Mouse (Mus musculus) cerebellum, postnatal 25 days (tissue): ENCODE results near the gene Gm9857.

Source experiments
- DNase-seq, 2 experiments: peaks; one replicate each; pipeline ENCODE4 v3.0.0; 2021; ENCODE audit warnings: mixed read lengths in 2 of 2

The Gm9857 gene

GRCm38 (mm10) chr3:108940001-108940633, at the start of gene Gm9857:
Gm9857 (minus strand) TSS chr3:108940445.
- peak; percentile 28 to 52 for DNase-seq

DNA sequence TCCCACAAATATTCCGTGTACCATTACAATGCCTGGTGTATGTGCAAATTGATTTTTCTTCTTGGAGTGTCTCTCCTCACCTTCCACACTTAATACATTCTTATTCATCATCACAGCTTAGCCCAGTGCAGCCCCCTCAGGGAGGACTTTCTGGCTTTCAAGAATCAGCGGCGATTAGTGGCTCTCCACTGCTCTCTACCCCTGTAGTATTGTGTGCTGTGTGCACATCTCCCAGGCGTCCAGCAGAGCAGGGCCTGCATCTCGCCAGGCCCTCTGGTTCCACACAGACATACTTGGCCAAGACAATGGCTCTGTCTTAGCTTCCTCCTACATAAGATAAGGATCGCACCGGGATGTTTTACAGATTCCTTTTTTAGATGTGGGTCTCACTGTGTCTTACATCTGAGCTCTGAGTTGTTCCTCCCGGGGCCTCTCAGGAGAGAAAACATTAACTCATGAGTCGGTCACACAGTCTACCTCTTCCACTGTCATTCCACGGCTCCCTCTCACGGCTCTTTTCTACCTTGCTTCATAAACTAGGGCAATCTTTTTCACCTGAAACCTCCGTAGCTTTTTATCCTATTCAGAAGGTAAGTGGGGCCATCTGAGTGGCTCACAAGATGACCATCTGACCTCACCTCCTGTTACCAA, 46.9 kb upstream of the Gm9857 start:
- DNase-seq: no peak

DNA sequence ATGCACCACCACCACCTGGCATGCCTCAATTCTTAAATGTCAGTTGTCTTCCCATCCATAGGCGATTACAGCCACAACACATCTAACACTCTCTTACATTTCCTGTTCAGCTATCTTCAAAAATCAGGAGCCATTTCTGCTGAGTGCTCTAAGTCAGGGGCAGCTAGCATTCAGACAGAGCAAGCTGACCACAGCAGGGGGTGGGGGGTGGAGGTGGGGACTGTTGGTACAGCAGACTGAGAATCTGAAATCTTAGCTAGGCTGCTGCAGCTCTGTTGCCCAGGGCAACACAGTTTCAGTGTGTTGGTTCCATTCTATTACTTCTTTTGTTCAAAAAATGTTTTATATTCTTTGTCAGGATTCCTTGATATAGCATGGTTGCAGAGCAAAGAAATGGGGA, 46.3 kb upstream of the Gm9857 start:
- peak in 1 of 2 experiments; percentile 27 for DNase-seq

- DNase-seq: no peak
Observed at GRCm38 (mm10) chr3:108983989-108984388, 43.7 kb upstream of the Gm9857 start.

DNA sequence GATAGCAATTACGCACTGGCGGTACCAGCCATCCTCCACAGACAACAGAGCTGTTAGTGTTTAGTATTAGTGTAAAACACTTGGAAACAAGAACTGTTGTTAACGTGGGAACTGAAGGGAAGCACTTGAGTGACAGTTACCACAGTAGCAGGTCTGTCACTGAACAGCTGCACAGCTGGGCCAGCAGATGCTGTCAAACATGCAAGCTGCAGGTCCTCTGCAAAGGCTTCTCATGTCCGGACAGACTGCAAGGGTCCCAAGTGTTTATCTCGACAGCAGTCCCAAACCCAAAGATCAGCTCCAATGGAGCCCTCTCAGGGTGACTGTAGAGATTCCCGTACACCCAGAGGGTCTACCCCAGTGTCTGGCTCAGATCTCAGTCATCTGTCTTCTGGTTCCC, 41.7 kb upstream of the Gm9857 start:
- DNase-seq: no peak

DNA sequence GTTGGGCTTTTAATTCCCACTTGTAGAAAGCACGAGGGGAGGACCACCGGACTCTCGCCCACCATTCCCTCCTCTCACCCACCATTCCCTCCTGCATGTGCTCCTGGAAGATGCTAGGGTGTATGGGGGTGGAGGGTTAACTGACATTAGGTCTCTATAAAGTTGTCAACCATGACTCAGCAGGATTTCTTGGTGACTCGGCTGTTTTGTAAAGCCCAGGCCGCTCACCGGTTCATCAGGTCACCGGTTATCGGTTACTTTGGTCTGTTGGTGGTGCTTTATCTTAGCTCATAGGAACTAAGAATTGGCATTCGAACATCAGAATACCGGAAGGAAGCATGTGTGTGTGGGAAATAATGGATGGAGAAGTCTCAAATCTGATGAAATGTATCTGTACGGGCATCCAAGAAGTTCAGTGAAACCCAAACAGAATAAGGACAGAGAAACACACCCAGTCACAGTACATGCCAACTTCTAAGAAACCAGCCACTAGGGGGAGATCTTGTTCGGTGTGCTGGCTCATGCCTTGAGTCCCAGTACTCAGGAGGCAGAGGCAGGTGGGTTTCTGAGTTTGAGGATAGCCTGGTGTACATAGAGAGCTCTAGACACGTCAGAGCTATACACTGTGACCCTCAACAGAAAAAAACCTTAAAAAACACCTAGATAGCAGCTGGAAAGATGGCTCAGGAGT, 37.2 kb upstream of the Gm9857 start:
- no peak for DNase-seq

GRCm38 (mm10) chr3:108974920-108975485, 34.8 kb upstream of the Gm9857 start:
- peak; percentile 19 to 42 for DNase-seq

DNA sequence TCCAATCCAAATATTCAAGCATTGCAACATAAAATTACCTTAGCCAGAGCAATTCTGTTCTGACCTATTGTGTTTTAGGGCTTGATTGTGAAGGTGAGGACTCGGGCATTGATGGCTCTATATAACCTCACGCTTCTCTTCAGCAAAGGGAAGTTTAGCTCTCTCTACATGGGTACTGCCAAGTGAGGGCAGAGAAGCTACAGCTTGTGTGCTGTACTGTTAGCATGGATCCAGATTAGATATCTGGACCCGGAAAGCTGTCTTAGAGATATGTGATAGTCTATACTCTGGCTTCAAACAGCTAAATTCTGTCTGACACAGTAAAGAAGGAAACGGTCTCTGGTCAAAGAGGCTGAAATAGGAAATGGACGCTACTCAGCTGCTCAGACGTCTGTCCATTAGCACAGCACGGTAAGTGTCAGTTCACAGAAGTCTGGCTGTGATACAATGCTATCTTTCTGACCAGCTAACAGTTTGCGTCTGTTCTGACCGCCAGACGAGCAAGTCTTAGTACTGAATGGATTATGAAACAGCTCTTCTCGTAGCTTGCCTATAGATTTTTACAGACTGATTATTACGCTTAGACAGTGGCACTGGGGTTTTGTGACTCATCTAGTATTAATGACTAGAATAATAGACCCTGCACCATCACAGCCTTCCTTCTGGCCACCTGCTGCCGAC, 33.9 kb upstream of the Gm9857 start:
- no peak for DNase-seq

DNA sequence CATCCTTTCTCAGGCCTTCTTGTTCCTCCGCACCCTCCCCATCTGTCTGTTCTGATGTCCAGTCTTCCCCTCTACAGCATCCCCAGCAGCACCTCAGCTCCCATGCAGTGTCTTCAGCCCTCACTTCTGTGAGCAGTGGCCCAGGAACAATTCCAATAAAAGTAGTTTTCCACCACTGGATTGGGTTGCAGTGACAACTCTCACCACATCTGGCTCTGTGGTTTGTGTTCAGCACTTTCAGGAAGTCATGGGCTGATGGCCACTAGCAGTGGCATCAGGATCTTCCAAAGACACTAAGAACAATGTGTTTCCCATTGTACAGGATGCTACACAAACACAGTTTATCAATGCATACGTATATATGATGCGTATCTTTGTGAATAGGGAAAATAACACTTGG, 25.8 kb upstream of the Gm9857 start:
- DNase-seq: no peak

GRCm38 (mm10) chr3:108964361-108965044, 24.3 kb upstream of the Gm9857 start:
- DNase-seq: peak; percentile 24 to 50

GRCm38 (mm10) chr3:108963776-108964175, 23.5 kb upstream of the Gm9857 start:
- DNase-seq: no peak

DNA sequence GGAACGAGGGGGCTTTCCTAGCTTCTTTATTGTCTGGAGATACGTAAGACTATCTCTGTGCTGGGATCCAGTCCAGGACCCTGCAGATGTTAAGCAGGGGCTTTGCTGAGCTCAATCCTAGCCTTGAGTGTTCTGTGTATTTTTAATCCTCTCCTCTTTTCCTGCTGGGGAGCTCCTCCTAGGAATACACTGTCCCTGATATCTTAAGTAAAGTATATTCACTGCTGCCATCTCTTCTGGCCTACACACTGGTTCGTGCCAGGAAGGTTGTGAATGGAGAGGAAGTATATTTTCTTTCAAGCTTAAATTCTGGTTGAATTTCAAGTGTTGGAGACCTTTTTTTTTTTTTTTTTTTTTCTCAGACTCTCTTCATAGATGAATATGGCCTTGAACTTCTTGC, 23.0 kb upstream of the Gm9857 start:
- DNase-seq: no peak

DNA sequence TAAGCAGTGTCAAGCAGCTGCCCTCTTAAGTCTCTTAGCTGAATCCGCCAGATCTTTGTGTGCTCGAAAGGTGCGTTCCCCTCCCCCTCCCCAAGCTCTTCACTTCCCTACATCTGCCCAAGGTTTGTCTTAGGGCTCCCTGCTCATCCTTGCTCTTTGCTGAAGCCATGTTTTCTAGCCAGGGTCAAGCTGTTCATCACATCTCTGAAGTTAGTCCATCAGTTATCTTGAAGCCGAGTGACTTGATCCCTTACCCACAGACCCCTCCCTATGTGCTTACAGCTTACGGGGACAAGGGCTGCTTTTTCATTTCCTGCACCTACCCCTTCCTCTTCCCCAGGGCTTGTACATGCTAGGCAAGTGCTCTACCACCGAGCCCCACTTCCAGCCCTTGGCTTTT, 21.4 kb upstream of the Gm9857 start:
- DNase-seq: no peak

DNA sequence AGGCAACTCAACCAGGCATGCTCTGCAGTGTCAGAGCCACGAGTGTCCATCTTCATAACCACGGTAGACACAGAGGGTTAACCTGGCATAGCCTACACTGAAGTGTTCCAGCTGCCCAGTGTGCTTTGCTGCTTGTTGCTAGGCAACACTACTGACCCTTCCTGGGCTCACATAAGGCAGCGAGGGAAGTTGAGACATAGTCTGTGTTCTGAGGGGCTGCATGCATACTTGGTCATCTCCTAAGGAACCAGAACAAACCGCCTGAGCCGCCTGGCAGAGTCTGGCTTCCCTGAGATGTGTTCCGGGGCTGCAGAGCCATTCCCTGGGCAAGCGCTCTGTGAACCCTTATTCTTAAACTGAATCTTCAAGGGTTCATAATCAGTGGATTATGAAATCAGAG, 21.0 kb upstream of the Gm9857 start:
- peak; percentile 36 for DNase-seq

- peak in 1 of 2 experiments; percentile 46 for DNase-seq
Observed at GRCm38 (mm10) chr3:108959680-108960295, 19.5 kb upstream of the Gm9857 start.

DNA sequence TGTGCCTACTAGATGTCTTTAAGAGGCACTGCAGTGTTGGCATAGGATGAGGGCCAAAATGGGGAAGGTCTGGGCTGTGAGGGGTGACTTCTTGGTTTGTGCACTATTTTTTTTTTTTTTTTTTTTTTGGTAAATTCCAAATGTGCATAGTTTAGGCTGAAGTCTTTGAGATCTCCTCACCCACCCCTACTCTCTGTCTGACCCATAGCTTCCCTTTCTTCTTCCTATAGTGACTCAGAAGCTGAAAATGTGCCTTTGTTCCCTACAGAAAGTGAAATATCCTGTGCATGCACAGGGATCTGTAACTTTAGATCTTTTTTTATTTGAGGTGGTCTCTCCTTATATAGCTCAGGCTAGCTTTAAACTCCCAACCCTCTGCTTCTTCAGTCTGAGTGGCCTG, 17.7 kb upstream of the Gm9857 start:
- no peak for DNase-seq

- no peak for DNase-seq
Observed at GRCm38 (mm10) chr3:108940996-108941395, 751 bp upstream of the Gm9857 start.

DNA sequence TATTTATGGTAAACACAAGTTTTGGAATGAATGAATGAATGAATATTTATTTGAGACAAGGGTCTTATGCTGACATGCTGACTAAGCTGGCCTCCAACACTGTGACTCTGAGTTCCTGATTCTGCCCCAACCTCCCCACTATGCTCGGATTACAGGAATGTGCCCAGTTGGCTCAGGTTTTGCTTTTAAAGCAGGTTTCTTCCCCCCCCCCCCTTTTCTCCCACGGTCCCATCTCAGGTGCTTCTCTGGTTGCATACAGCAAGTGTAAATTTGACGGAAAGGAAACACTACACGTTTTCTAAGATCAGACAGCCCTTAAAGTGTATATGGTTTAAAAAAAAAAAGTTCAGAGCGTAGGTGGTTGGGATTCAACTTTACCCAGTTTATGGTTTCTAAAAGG, 672 bp downstream of the Gm9857 start, which contains the start of gene Henmt1:
Gene Henmt1, plus strand, starts transcription at position 301 of the 400 bp plus-strand sequence.
- no peak for DNase-seq

- no peak for DNase-seq
Observed at GRCm38 (mm10) chr3:108938691-108939090, 1.6 kb downstream of the Gm9857 start.

- no peak for DNase-seq
Observed at GRCm38 (mm10) chr3:108933557-108933956, 6.7 kb downstream of the Gm9857 start.

DNA sequence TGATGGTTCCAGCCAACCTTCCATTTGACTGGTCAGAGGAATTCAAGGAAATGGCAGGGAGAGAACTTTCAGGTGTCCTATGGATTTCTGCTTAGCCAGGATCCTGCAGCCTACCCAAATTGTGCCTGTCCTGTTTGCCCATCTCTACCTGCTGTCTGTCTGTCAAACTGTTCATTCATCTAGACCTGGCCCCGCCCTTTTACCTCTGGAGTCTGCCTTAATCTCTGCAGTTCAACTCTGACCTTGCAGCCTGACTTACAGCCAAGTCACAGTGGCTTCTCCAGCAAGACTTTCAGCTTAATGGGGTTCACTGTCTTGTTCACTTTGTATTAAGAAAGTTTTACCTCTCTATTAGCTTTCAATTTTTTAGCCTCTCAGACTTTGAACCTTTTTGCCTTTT, 13.9 kb downstream of the Gm9857 start:
- DNase-seq: no peak

GRCm38 (mm10) chr3:108925677-108926076, 14.6 kb downstream of the Gm9857 start:
- no peak for DNase-seq
